Mouse (Mus musculus): Measurements from ENCODE around the gene Otos.

DNA sequence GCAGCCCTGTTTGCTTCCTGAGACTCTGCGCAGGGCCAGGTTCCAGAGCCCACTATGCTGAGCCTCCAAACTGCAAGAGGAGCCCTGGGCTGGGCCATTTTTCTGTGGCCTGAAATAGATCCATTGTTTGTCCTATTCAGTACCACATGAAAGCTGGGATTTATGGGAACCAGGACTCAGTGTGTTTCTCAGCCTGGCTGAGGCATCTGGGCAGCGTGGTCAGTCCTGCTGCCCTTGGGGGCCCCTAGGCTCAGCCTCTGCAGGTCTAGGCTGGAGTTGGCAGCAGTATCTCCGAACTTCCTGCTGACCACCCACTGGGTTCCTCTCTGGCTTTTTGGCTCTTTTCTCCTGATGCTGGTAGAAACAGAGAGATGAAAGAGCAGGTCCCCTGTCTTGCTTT lies 2.8 kb upstream of the Otos start:
- no peak for TF ChIP-seq CTCF (IDR thresholded peaks at IDR 0.05; ENCODE audit: borderline replicate concordance, extremely low read depth, insufficient read depth, insufficient read length)
- TF ChIP-seq POLR2A (IDR thresholded peaks at IDR 0.05; ENCODE audit: borderline replicate concordance, extremely low read depth, insufficient read depth, insufficient read length, poor library complexity, severe bottlenecking): no peak
